Mouse (Mus musculus) limb, embryonic 14.5 days (tissue): ENCODE measurements around the gene Slitrk5. TPM values are rescaled to one million over a fixed set of nuclear protein-coding genes. Genes with fewer than 3 reads are reported as not detected.

Experiments
- ATAC-seq: fragments of 200-750 bp; cut with Nextera tagmentation; 2 replicates; pipeline ENCODE4 v1.8.0; 2017; ENCODE audit warnings: low read depth, moderate number of reproducible peaks, moderate TSS enrichment; ENCODE audit not compliant: low FRiP score
- DNase-seq: peaks from one replicate; pipeline ENCODE4 v3.0.0-alpha.2; 2015; ENCODE audit warnings: low spot score
- H3K27ac ChIP-seq: fragments of 300-500 bp; sonication (generic); replicated peaks from 2 replicates; pipeline ENCODE4 v1.5.1; 2014; ENCODE audit warnings: low read depth, mild to moderate bottlenecking, low read length, moderate library complexity, mixed read lengths
- H3K27me3 ChIP-seq: fragments of 300-500 bp; sonication (generic); 2 replicates; pipeline ENCODE4 v1.6.1; 2014; ENCODE audit warnings: low read length, mixed read lengths; ENCODE audit not compliant: control insufficient read depth, insufficient read depth
- H3K36me3 ChIP-seq: fragments of 300-500 bp; sonication (generic); 2 replicates; pipeline ENCODE4 v1.6.1; 2014; ENCODE audit warnings: mild to moderate bottlenecking, low read length, moderate library complexity, mixed read lengths; ENCODE audit not compliant: control insufficient read depth, insufficient read depth
- H3K4me1 ChIP-seq: fragments of 300-500 bp; sonication (generic); 2 replicates; pipeline ENCODE4 v1.6.1; 2014; ENCODE audit warnings: antibody characterized with exemption, low read length, mixed read lengths; ENCODE audit not compliant: control insufficient read depth, insufficient read depth
- H3K4me2 ChIP-seq: fragments of 300-500 bp; sonication (generic); replicated peaks from 2 replicates; pipeline ENCODE4 v1.6.1; 2014; ENCODE audit warnings: low read depth, mild to moderate bottlenecking, low read length, moderate library complexity; ENCODE audit not compliant: severe bottlenecking
- H3K4me3 ChIP-seq: fragments of 300-500 bp; sonication (generic); replicated peaks from 2 replicates; pipeline ENCODE4 v1.5.1; 2014; ENCODE audit warnings: low read length
- H3K9ac ChIP-seq: fragments of 300-500 bp; sonication (generic); 2 replicates; pipeline ENCODE4 v1.6.1; 2014; ENCODE audit warnings: mild to moderate bottlenecking, low read depth, low read length, moderate library complexity; ENCODE audit not compliant: severe bottlenecking
- H3K9me3 ChIP-seq: fragments of 300-500 bp; sonication (generic); 2 replicates; pipeline ENCODE4 v1.6.1; 2016; ENCODE audit warnings: low read length; ENCODE audit not compliant: control insufficient read depth
- POLR2A ChIP-seq: fragments of 200-500 bp; IDR thresholded peaks from 2 replicates; pipeline ENCODE4 v1.8.0; 2012; ENCODE audit warnings: inconsistent platforms, mild to moderate bottlenecking, moderate library complexity, borderline replicate concordance; ENCODE audit not compliant: insufficient read depth, insufficient read length; ENCODE audit errors: extremely low read depth
- WGBS: fragments of 180-500 bp; shearing (Covaris S2); extraction: QIAGEN DNeasy Blood & Tissue Kit; methylation state at CpG from one replicate; pipeline ENCODE4 v1.1.7; 2014; 5-methylcytosine and 5-hydroxymethylcytosine counted together
- polyA plus RNA-seq, 2 experiments: library from polyadenylated mRNA; depleted of rRNA in 1 of 2; stranded (reverse) in 1 of 2; unstranded in 1 of 2; fragments of >200 nt; fragmentation: Nextera tagmentation in 1 of 2; extraction: Ambion mirVana in 1 of 2; gene quantifications; 2 replicates each; pipeline versions ENCODE4 v1.2.1 to v1.2.3; 2012 to 2014

Gene Slitrk5
- polyA plus RNA-seq, 2 experiments = 2.2 to 2.4 TPM

- WGBS = 63% methylated on average over 2 of the region's 2 CpGs
- no peak for TF ChIP-seq POLR2A
- DNase-seq = no peak
Measured at GRCm38 (mm10) chr14:111729833-111730232, 54.9 kb downstream of the Slitrk5 start.

More at GRCm38 (mm10) chr14:111729833-111730232, 54.9 kb downstream of the Slitrk5 start:
- Histone ChIP-seq H3K4me2 (no peak overlapping the region), H3K36me3 (no peaks in the 10 kb centered on the region), H3K9me3 (no peaks in the 10 kb centered on the region), H3K27me3 (no peaks in the 10 kb centered on the region), H3K4me1 (no peaks in the 10 kb centered on the region), H3K27ac (no peak overlapping the region), H3K4me3 (no peak overlapping the region), H3K9ac (no peak overlapping the region)
- ATAC-seq = no peak
